Mouse (Mus musculus): ENCODE results near the gene Atp6v0e2. TPM values are rescaled to one million over a fixed set of nuclear protein-coding genes. Genes with fewer than 3 reads are reported as not detected.

The Atp6v0e2 gene
- polyA plus RNA-seq, 1 experiment from 2014 or later = 2.3 TPM

DNA sequence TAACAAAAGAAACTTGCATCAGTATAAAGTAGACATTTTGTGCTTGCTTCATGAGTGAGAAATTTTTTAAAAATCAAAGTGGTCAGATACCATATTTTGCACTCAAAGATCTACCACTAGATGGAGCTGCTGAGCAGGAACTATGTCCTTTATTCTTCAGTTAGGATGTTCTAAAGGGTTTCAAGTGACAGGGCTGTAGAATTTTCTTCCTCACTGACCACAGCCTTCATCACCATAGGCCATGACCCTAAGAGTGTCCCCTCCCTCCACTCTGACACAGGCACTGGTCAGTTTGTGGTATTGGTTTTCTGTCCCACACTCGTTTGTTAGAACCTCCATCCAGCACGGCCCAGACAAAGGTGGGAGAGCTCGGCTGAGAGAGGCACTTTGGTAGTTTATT is 44.6 kb downstream of the Atp6v0e2 start:
- no peaks in the 10 kb centered on the region for H3K27me3 ChIP-seq (replicated peaks)
- no peaks in the 10 kb centered on the region for H3K9me3 ChIP-seq (replicated peaks)
- 69% methylated on average over 3 of the region's 3 CpGs for WGBS (ENCODE audit: insufficient replicate concordance)
- no peaks in the 10 kb centered on the region for H3K36me3 ChIP-seq
- H3K9ac ChIP-seq = no peak overlapping the region
- H3K4me2 ChIP-seq = no peak overlapping the region
- no peak overlapping the region for H3K4me3 ChIP-seq
- H3K27ac ChIP-seq = no peak overlapping the region
- 0 out of 2 replicates have a peak, but pooled peaks cover 3% of the 10 kb centered on the region for H3K4me1 ChIP-seq
- no peak for ATAC-seq

GRCm38 (mm10) chr6:48589194-48589750 is 51.9 kb downstream of the Atp6v0e2 start, which contains the start of gene Gm45021:
TSS of gene Gm45021 (plus strand) at chr6:48589610.
- H3K9me3 ChIP-seq (replicated peaks) = no peaks in the 10 kb centered on the region
- no peak within 1 kb of the TSS for H3K9ac ChIP-seq
- WGBS (ENCODE audit: insufficient replicate concordance) = 20% methylated on average over 6 of the region's 6 CpGs
- no peak within 1 kb of the TSS for H3K27ac ChIP-seq
- H3K4me2 ChIP-seq = no peak within 1 kb of the TSS
- H3K27me3 ChIP-seq (replicated peaks) = no peaks in the 10 kb centered on the region
- ATAC-seq = no peak
- H3K36me3 ChIP-seq = no peaks in the 10 kb centered on the region
- H3K4me1 ChIP-seq = peaks cover 11% of the 10 kb centered on the region
- no peak within 1 kb of the TSS for H3K4me3 ChIP-seq

Other genes with a start within 250 kb of the Atp6v0e2 start
- gene Krba1, start 142.0 kb upstream of the Atp6v0e2 start, polyA plus RNA-seq (2016; fragmentation: Nextera tagmentation; extraction: Ambion mirVana) = 3.9 and 4.1 TPM in 2 replicates
- gene Zfp467, start 91.8 kb upstream of the Atp6v0e2 start, polyA plus RNA-seq (2016; fragmentation: Nextera tagmentation; extraction: Ambion mirVana) = 2.9 and 3.9 TPM in 2 replicates
- gene Sspo, start 89.4 kb upstream of the Atp6v0e2 start, polyA plus RNA-seq (2016; fragmentation: Nextera tagmentation; extraction: Ambion mirVana) = 0.04 TPM in 1 of 2 replicates, not detected in the other
- 1.6 and 3.1 TPM in 2 replicates for gene Lrrc61, start 17.2 kb downstream of the Atp6v0e2 start, polyA plus RNA-seq (2016; fragmentation: Nextera tagmentation; extraction: Ambion mirVana)
- gene Rarres2, start 35.2 kb downstream of the Atp6v0e2 start, polyA plus RNA-seq (2016; fragmentation: Nextera tagmentation; extraction: Ambion mirVana) = 6.1 and 6.8 TPM in 2 replicates
- gene Gm45021, start 52.0 kb downstream of the Atp6v0e2 start, polyA plus RNA-seq (2016; fragmentation: Nextera tagmentation; extraction: Ambion mirVana) = 0.44 TPM in 1 of 2 replicates, not detected in the other
- 11.8 and 13.2 TPM in 2 replicates for gene Repin1, start 56.3 kb downstream of the Atp6v0e2 start, polyA plus RNA-seq (2016; fragmentation: Nextera tagmentation; extraction: Ambion mirVana)
- gene Gm44965, start 56.3 kb downstream of the Atp6v0e2 start, polyA plus RNA-seq (2016; fragmentation: Nextera tagmentation; extraction: Ambion mirVana) = not detected in 2 replicates
- 2.0 and 2.2 TPM in 2 replicates for gene Zfp775, start 64.4 kb downstream of the Atp6v0e2 start, polyA plus RNA-seq (2016; fragmentation: Nextera tagmentation; extraction: Ambion mirVana)
- 0.30 and 0.50 TPM in 2 replicates for gene AI854703, start 89.1 kb downstream of the Atp6v0e2 start, polyA plus RNA-seq (2016; fragmentation: Nextera tagmentation; extraction: Ambion mirVana)
- gene Gimap8, start 109.6 kb downstream of the Atp6v0e2 start, polyA plus RNA-seq (2016; fragmentation: Nextera tagmentation; extraction: Ambion mirVana) = 0.93 and 1.0 TPM in 2 replicates
- gene Gimap9, start 138.5 kb downstream of the Atp6v0e2 start, polyA plus RNA-seq (2016; fragmentation: Nextera tagmentation; extraction: Ambion mirVana) = 11.4 and 12.9 TPM in 2 replicates
- gene Gimap4, start 146.9 kb downstream of the Atp6v0e2 start, polyA plus RNA-seq (2016; fragmentation: Nextera tagmentation; extraction: Ambion mirVana) = 15.7 and 15.9 TPM in 2 replicates
- 11.7 and 12.7 TPM in 2 replicates for gene Gimap6, start 170.6 kb downstream of the Atp6v0e2 start, polyA plus RNA-seq (2016; fragmentation: Nextera tagmentation; extraction: Ambion mirVana)
- 0.75 and 1.2 TPM in 2 replicates for gene Gm28053, start 181.0 kb downstream of the Atp6v0e2 start, polyA plus RNA-seq (2016; fragmentation: Nextera tagmentation; extraction: Ambion mirVana)
- 0.10 and 0.18 TPM in 2 replicates for gene Gimap7, start 181.0 kb downstream of the Atp6v0e2 start, polyA plus RNA-seq (2016; fragmentation: Nextera tagmentation; extraction: Ambion mirVana)
- gene Gimap1, start 201.4 kb downstream of the Atp6v0e2 start, polyA plus RNA-seq (2016; fragmentation: Nextera tagmentation; extraction: Ambion mirVana) = 10.9 and 11.9 TPM in 2 replicates
- 3.0 and 3.7 TPM in 2 replicates for gene Gimap5, start 208.6 kb downstream of the Atp6v0e2 start, polyA plus RNA-seq (2016; fragmentation: Nextera tagmentation; extraction: Ambion mirVana)
- not detected in 2 replicates for gene Gimap3, start 233.2 kb downstream of the Atp6v0e2 start, polyA plus RNA-seq (2016; fragmentation: Nextera tagmentation; extraction: Ambion mirVana)

Measured in liver, embryonic 12.5 days (tissue).